Mouse (Mus musculus) neural tube, embryonic 14.5 days (tissue): Measurements from ENCODE around the gene Gsn. TPM values are rescaled to one million over a fixed set of nuclear protein-coding genes. Genes with fewer than 3 reads are reported as not detected.

ENCODE experiments used
- ATAC-seq: fragments of 200-750 bp; cut with Nextera tagmentation; 2 replicates; pipeline ENCODE4 v1.8.0; 2017; ENCODE audit warnings: low read depth, mild to moderate bottlenecking, moderate TSS enrichment, moderate library complexity
- H3K27ac ChIP-seq: fragments of 300-500 bp; sonication (generic); 2 replicates; pipeline ENCODE4 v1.5.1; 2014; ENCODE audit warnings: low read depth, mild to moderate bottlenecking, control low read depth, low read length, moderate library complexity, mixed read lengths
- H3K27me3 ChIP-seq: fragments of 300-500 bp; sonication (generic); 2 replicates; pipeline ENCODE4 v1.6.1; 2014; ENCODE audit warnings: low read length; ENCODE audit not compliant: control insufficient read depth, insufficient read depth
- H3K36me3 ChIP-seq: fragments of 300-500 bp; sonication (generic); 2 replicates; pipeline ENCODE4 v1.6.1; 2014; ENCODE audit warnings: low read length, mixed read lengths; ENCODE audit not compliant: control insufficient read depth, insufficient read depth
- H3K4me1 ChIP-seq: fragments of 300-500 bp; sonication (generic); 2 replicates; pipeline ENCODE4 v1.6.1; 2014; ENCODE audit warnings: low read length; ENCODE audit not compliant: control insufficient read depth, insufficient read depth
- H3K4me2 ChIP-seq: fragments of 300-500 bp; sonication (generic); 2 replicates; pipeline ENCODE4 v1.6.1; 2014; ENCODE audit warnings: mild to moderate bottlenecking, low read depth, low read length, control low read depth
- H3K4me3 ChIP-seq: fragments of 300-500 bp; sonication (generic); 2 replicates; pipeline ENCODE4 v1.5.1; 2014; ENCODE audit warnings: low read depth, low read length, control low read depth, mixed read lengths
- H3K9ac ChIP-seq: fragments of 300-500 bp; sonication (generic); replicated peaks from 2 replicates; pipeline ENCODE4 v1.6.1; 2014; ENCODE audit warnings: low read depth, mild to moderate bottlenecking, control low read depth, low read length, mixed read lengths
- H3K9me3 ChIP-seq: fragments of 300-500 bp; sonication (generic); 2 replicates; pipeline ENCODE4 v1.6.1; 2016; ENCODE audit warnings: low read length; ENCODE audit not compliant: control insufficient read depth
- WGBS: fragments of 180-500 bp; shearing (Covaris S2); extraction: QIAGEN DNeasy Blood & Tissue Kit; methylation state at CpG from one replicate; pipeline ENCODE4 v1.1.7; 2014; 5-methylcytosine and 5-hydroxymethylcytosine counted together
- polyA plus RNA-seq: library from polyadenylated mRNA; unstranded; fragments of >200 nt; fragmentation: Nextera tagmentation; extraction: Ambion mirVana; gene quantifications from 2 replicates; pipeline ENCODE4 v1.2.1, GENCODE M21; 2014

Gene Gsn
- polyA plus RNA-seq, 1 experiment from 2014 or later: 19.3 TPM

DNA sequence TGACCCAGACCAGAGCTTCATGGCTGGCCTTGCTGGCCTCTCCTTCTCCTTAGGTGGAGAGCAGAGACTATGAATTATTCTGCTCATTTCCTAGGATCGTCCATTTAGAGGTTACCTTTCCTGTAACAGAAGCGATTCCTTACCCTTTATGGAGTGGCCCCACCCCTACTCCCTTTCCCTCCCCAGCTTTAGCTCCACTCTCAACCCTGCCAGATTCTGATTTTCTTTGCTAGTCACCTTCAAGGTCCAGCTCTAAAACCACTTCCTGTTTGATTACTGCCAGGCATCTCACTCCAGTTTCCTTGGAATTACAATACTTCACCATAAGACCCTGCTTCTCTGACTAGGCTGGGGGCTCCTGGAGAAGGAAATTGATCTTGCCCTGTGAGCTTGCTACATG is 39.5 kb upstream of the Gsn start:
- H3K9me3 ChIP-seq: no peaks in the 10 kb centered on the region
- H3K27ac ChIP-seq: no peak overlapping the region
- H3K27me3 ChIP-seq: no peaks in the 10 kb centered on the region
- 89% methylated on average over 2 of the region's 2 CpGs for WGBS
- no peaks in the 10 kb centered on the region for H3K36me3 ChIP-seq
- no peak overlapping the region for H3K4me3 ChIP-seq
- ATAC-seq: no peak
- no peak overlapping the region for H3K4me2 ChIP-seq
- no peak overlapping the region for H3K9ac ChIP-seq
- H3K4me1 ChIP-seq: no peaks in the 10 kb centered on the region

DNA sequence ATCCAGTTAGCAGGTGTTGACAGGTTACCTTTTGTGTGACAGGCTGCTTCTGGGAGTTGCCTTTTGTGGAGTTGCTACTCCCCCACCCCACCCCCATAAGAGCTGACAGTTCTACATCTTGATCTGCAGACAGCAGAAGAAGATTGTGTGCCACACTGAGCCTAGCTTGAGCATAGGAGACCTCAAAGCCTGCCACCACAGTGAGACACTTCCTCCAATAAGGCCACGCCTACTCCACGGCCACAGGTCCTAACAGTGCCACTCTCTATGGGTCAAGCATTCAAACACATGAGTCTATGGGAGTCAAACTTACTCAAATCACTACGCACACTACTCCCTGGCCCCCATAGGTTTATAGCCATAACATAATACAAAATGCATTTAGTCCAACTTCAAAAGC is 37.4 kb upstream of the Gsn start:
- 90% methylated on average over 3 of the region's 3 CpGs for WGBS
- H3K9ac ChIP-seq: no peak overlapping the region
- no peaks in the 10 kb centered on the region for H3K9me3 ChIP-seq
- no peak overlapping the region for H3K27ac ChIP-seq
- ATAC-seq: no peak
- H3K36me3 ChIP-seq: no peaks in the 10 kb centered on the region
- H3K4me3 ChIP-seq: no peak overlapping the region
- H3K27me3 ChIP-seq: no peaks in the 10 kb centered on the region
- no peak overlapping the region for H3K4me2 ChIP-seq
- H3K4me1 ChIP-seq: no peaks in the 10 kb centered on the region

DNA sequence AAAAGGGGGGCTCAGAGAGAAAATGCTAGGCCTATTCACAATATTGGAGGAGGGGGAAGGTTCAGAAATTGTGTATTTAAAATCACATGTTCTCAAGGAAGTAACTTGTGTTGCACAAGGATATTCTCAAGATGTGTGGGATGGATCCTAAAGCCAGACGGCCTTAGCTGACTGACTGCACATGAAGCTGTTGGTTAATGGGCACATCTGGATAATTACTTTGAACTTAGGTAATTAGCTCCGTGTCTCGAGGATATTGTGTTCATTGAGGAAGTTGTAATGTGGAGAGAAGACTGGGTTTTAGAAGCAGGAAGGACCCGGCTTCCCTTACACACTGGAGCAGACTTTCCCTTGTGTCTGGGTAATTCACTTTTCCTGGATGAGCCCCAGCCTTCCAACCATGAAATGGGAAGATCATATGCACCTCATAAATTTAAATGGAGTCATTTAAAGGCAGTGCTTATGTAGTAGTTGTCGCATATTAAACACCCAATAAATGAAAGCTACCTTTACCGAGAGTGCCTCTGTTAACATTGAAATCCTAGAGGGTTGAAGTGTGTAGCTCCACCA is 33.3 kb upstream of the Gsn start:
- Histone ChIP-seq H3K4me1 (no peaks in the 10 kb centered on the region), H3K27ac (no peak overlapping the region), H3K36me3 (no peaks in the 10 kb centered on the region), H3K9ac (no peak overlapping the region), H3K27me3 (no peaks in the 10 kb centered on the region), H3K4me3 (no peak overlapping the region), H3K9me3 (no peaks in the 10 kb centered on the region), H3K4me2 (no peak overlapping the region)
- WGBS: 53% methylated on average over 6 of the region's 6 CpGs
- peak; percentile 17; the same call in 1 of the 2 replicates for ATAC-seq

DNA sequence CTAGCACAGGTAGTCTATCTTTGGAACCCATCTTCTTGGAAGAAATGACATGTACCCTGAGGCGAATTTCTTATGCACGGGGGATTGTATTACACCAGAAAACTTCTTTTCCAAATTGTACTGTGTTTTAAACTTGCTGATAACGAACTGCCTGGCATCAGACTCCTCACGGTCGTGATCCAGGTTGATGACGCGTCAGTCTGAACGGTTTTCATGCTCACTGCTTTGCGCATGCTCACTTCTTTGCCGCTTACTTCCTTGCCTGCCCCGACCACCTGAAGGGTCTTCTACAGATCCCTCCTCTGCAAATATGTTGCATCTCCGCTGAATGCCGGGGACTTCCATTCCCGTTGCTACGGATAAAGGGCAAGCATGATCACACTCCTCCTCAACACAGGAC is 31.9 kb upstream of the Gsn start:
- no peaks in the 10 kb centered on the region for H3K27me3 ChIP-seq
- H3K36me3 ChIP-seq: no peaks in the 10 kb centered on the region
- no peak overlapping the region for H3K4me2 ChIP-seq
- no peak overlapping the region for H3K9ac ChIP-seq
- no peaks in the 10 kb centered on the region for H3K4me1 ChIP-seq
- no peak overlapping the region for H3K4me3 ChIP-seq
- no peaks in the 10 kb centered on the region for H3K9me3 ChIP-seq
- no peak overlapping the region for H3K27ac ChIP-seq
- 94% methylated on average over 15 of the region's 15 CpGs for WGBS
- no peak for ATAC-seq

DNA sequence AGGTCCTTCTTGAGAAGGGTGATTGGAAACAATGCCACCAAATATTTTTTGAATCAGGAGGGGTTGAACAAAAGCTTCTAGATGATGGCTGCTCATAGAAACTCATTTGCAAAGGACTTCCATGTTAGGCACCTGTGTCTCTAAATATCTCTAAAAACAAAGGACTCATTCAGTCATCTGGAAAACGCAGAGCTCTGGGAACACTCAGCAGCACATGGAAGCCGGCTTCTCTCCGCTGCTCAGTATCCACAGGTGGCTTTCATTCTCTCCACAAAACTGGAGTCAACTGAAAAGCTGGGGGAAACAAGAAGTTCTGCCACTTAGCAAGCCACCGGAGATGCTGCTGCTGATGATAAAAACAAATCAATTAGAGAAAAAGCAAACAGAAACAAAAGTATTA is 28.0 kb upstream of the Gsn start:
- H3K4me3 ChIP-seq: no peak overlapping the region
- H3K27me3 ChIP-seq: no peaks in the 10 kb centered on the region
- H3K9me3 ChIP-seq: no peaks in the 10 kb centered on the region
- no peak overlapping the region for H3K4me2 ChIP-seq
- 60% methylated on average over 4 of the region's 4 CpGs for whole genome bisulfite sequencing
- no peak overlapping the region for H3K27ac ChIP-seq
- H3K36me3 ChIP-seq: no peaks in the 10 kb centered on the region
- ATAC-seq: no peak
- no peaks in the 10 kb centered on the region for H3K4me1 ChIP-seq
- no peak overlapping the region for H3K9ac ChIP-seq

DNA sequence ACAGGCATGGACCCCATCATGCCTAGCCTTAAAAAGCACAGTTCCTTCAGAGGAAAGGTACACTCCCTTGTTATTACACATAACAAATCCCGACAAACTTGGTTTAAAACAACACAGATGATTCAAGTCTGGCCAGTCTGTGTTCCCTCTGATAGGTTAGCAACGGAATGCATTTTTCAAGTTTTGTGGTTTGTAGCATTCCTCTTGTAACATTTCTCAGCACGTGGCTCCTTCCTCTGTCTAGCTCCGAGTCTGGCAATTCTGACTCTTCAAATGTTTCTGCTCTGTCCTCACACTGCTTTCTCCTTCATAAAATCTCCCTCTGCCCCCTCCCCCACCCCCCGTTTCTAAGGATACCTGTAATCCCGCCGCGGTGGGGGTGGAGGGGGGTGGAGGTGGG is 26.0 kb upstream of the Gsn start:
- Histone ChIP-seq H3K4me3 (no peak overlapping the region), H3K4me1 (peaks cover 3% of the 10 kb centered on the region; the same call in 1 of the 2 replicates), H3K4me2 (no peak overlapping the region), H3K9ac (no peak overlapping the region), H3K9me3 (no peaks in the 10 kb centered on the region), H3K27me3 (no peaks in the 10 kb centered on the region), H3K27ac (no peak overlapping the region), H3K36me3 (no peaks in the 10 kb centered on the region)
- no peak for ATAC-seq
- 40% methylated on average over 8 of the region's 8 CpGs for WGBS

DNA sequence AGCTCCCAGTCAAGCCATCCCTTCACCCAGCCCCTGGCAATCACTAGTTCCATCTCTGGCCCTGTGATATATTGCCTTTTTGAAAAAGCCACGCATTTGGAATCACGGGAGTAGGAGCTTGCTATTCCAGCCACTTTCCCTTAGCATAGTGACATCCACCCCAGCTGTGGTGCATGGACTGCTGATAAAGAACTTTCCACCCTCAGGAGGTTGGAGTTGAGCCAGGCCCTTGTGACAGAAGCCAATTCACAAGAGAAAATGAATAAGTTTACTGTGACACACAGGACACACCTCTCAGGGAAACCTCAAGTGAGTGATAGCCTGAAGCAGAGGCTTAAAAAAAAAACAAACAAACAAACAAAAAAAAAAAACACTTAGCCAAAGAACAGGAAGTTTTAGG is 24.3 kb upstream of the Gsn start:
- ATAC-seq: no peak
- whole genome bisulfite sequencing: 35% methylated on average over 2 of the region's 2 CpGs
- Histone ChIP-seq H3K36me3 (no peaks in the 10 kb centered on the region), H3K27me3 (no peaks in the 10 kb centered on the region), H3K9ac (no peak overlapping the region), H3K4me3 (no peak overlapping the region), H3K4me1 (peaks cover 4% of the 10 kb centered on the region; the same call in 1 of the 2 replicates), H3K27ac (no peak overlapping the region), H3K9me3 (no peaks in the 10 kb centered on the region), H3K4me2 (no peak overlapping the region)

DNA sequence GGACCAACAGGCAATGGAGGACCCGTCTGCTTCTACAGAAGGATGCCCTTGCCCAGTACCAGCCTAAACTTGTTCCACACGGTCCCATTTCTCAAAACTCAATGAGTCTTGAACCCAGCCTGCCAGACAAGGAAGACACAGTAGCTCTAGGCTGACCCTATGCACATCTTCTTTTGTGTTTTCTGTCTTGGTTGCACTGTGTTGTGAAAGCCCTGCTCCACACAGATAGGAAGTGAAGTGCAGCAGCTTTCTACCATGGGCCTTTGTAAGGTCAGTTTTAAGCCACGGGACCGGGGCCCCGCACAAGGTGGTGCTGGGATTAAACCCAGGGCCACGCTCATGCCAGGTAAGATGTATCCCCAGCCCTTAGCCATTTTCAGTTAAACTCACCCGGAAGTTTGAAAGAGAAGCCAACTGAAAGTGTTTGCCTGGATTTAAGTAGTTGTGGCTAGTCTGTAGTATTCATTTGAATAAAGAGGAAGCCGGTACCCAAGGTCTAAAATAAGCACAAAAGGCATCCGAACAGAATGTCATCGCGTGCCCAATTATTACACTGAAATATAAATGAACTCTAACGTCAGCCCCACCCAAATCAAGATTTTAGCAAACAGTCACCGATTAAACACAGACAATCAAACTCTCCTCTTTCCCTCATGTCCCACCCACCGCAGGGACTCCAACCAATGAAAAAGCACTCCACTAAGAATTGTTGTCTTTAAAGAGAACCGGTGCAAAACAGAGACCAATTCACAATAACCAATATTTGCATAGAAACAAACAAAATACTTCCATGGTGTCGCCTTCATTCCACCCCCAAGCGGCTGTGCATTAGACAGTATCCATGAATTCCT is 23.4 kb upstream of the Gsn start:
- no peak for ATAC-seq
- 75% methylated on average over 17 of the region's 17 CpGs for WGBS
- Histone ChIP-seq H3K4me2 (no peak overlapping the region), H3K4me3 (no peak overlapping the region), H3K36me3 (no peaks in the 10 kb centered on the region), H3K27me3 (no peaks in the 10 kb centered on the region), H3K9me3 (no peaks in the 10 kb centered on the region), H3K9ac (no peak overlapping the region), H3K27ac (no peak overlapping the region), H3K4me1 (peaks cover 4% of the 10 kb centered on the region; the same call in 1 of the 2 replicates)

DNA sequence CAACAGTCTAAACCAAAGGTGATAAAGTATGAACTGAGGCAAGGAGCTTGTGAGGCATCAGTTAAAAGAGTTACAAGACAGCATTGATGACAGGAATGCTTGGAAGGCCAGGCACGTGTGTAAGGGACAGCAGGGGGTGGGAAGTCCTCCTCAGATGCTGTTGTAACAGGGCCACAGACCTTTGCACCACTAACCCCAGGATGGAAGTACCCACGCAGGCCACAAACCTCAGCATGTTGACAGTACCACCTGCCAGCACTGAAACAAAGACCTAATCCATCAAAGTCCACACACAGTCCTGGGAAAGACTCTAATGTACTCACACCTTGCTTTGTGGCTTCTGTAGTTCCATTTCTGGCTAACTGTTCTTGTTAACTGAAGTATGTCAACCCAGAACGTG is 22.3 kb upstream of the Gsn start:
- H3K27ac ChIP-seq: no peak overlapping the region
- ATAC-seq: no peak
- H3K4me2 ChIP-seq: no peak overlapping the region
- WGBS: 19% methylated on average over 3 of the region's 3 CpGs
- H3K4me3 ChIP-seq: no peak overlapping the region
- H3K36me3 ChIP-seq: no peaks in the 10 kb centered on the region
- no peaks in the 10 kb centered on the region for H3K27me3 ChIP-seq
- H3K9ac ChIP-seq: no peak overlapping the region
- peaks cover 4% of the 10 kb centered on the region; the same call in 1 of the 2 replicates for H3K4me1 ChIP-seq
- no peaks in the 10 kb centered on the region for H3K9me3 ChIP-seq
